Mouse (Mus musculus): ENCODE results near the gene Arl2bp.

Arl2bp gene

DNA sequence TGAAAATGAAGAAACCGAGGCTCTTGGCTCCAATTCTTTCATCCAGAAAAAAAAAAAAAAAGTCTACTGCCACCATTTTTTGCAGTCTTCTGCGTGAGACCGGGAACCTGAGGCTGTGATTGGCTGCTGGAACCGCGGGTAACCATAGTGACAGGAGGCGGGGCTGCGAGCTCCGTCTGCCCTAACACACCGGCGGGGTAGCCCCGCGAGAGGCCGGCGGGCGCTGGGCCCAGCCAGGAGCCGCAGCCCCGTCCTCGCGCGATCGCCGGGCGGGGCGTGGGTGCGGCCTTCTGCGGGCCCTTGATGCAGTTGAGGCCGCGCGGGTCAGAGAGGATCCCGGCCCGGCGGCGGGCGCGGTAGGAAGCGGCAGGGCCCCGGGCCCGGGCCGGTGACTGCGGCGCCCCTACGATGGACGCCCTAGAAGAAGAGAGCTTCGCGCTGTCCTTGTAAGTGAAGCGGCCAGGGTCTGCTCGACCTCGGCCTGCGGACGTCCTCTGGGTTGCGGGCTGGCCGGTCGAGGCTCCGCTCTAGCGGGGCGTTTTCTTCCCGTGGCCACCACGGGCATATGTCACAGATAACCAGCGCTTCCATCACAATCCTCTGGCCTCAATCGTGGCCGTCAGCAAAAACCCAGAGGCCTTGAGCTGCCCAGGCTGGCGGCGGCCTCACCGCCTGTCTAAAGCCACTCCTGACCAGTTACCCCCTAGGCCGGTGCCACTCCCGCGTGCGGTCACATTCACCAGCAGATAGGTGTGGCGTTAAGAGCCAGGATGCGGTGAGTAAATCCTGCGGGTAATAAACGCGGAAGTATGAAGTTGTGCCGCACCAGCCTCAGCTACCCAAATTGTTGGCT, at the start of gene Arl2bp:
TSS of gene Arl2bp (plus strand) at position 145 of the 853 bp plus-strand sequence.
- peak; percentile 95 for DNase-seq (ENCODE audit: low spot score in 2 of 2)

DNA sequence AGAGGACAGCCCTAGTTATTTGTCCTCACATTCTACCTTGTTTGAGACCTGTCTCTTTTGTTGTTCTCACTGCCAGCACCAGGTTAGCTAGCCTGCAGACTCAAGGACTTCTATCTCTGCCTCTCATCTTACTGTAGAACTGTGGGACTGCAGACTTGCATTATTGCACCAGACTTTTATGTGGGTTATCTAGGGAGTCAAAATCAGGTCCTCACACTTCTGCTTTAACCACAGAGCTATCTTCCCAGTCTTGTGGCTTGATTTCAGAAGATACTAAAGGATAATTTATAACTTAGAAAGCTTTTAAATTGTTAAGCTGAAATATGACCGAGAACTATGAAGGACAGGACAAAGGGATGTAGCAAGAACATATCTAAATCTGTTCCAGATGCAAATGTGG, 41.5 kb upstream of the Arl2bp start:
- DNase-seq (ENCODE audit: low spot score in 2 of 2): no peak

DNA sequence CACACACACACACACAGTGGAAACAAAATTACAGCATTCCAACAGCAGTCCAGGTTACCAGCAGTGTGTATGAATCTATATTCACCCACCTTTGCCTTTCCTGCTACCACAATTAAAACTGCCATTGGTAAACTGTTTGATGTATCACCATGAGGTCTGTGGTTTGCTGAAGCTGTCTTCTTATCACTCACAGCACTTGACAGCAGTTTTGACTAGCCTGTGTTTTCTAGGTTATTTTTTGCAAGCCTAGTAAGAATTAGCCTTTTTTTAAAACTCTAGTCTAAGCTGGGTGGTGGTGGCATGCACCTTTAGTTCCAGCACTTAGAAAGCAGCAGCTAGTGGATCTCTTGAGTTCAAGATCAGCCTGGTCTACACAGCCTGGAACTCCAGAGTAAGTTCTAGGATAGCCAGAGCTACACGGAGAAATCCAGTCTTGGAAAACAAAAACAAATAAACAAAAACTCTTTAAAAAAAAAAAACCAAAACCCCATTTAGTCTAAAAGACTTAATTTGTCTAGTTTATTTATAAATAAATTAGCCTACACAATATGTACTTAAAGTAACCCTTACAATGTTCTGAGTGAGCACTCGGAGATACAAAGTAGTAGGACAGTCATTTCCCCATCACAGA, 32.7 kb upstream of the Arl2bp start:
- no peak for DNase-seq (ENCODE audit: low spot score in 2 of 2)

DNA sequence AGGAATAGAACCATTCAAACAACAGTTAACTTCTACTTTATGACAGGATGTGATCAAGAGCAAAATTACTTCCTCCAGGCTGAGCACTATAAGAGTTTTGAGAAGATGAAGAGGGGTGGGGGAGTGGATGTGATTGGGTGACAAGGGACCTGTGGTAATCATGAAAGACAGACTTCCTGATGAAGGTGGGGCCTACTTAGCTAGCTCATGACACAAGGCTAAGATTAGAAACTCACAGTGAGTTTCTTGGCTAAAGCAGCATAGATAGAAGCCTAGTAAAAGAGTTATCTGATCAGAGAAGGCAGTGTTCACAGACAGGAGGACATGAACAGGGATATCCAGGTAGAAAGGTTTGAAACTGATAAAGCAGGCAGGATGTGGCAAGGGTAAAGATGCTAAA, 32.2 kb upstream of the Arl2bp start:
- no peak for DNase-seq (ENCODE audit: low spot score in 2 of 2)

DNA sequence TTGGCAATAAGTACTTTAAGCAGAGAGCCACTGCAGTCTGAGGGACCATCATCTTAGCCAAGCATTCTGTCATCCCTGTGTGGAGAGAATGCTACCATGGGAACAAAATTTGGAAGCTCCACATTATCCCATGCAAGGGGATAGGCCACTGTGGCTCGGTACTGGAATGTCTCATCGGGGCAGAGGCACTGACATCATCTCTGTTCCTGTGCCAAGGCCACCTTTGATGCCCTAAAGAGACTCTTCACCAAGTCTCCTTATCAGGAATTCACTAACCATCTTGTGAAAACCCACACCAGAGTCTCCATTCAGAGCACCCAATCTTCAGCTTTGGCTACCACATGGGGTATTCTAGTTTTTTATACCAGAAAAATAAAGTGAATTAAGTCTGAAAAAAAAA, 25.2 kb upstream of the Arl2bp start:
- no peak for DNase-seq (ENCODE audit: low spot score in 2 of 2)

DNA sequence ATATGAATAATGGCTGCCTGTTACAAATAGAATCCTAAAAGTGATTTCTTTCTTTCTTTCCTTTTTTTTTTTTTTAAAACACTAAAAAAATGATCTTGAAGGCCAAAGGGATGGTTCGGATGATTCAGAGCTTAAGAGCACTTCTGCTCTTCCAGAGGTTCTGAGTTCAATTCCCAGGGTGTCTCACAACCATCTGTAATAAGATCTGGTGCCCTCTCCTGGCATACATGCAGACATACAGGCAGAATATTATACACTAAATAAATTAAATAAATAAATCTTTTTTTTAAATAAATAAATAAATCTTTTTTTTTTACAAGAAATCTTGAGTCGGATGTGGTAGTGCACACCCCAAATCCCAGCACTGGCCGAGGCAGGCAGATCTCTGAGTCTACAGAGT, 24.5 kb upstream of the Arl2bp start:
- DNase-seq (ENCODE audit: low spot score in 2 of 2): no peak

DNA sequence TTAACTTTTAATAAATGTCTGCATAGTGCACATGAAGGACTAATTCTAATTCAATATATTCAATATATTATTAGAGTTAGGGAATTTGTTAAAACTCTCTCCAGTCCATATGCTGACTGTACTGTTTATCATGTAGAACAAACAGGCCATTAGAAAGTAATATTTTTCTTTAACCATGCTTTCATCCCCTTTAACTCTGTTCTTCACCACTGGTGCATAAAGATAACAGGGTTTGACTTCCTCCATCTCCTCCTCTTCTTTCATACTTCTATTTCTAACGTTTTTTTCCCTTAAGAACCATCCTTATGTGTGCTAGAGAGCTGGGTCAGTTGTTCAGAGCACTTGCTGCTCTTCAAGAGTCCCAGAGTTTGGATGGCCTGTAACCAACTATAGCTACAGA, 21.2 kb upstream of the Arl2bp start:
- no peak for DNase-seq (ENCODE audit: low spot score in 2 of 2)

DNA sequence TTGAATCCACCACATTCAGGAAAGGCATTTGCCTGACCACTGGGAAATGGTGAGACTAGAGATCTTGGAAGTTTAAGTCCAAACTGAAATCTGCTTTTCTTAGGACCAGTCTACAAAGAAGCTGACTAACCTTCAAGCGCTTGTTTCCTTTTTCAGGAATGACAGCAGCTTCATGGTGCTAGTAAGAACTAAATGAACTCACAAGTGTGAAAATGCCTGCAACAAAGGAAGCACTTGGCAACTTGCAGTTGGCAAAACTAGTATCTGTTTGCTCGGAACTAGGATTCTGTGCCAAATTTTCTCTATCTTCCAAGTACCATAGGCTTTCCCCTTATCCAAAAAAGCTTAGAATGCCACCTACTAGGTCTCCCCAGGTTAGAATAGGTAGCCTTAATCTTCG, 20.2 kb upstream of the Arl2bp start:
- DNase-seq (ENCODE audit: low spot score in 2 of 2): no peak

DNA sequence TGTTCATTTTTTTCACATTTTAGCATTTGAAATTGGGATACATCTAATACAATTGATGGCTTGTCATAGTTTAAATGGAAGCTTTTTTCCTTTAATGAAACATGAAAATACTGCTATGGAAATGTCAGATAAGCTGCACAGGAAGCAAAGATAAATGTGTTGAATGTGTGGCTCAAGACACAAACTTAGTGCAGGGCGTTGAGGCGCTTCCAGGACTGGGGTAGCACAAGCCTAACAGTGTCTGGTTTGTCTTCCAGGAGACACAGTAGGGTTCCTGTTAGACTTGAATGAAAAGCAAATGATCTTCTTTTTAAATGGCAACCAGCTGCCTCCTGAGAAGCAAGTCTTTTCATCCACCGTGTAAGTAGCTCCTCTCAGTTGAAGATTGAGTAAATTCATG, 16.9 kb upstream of the Arl2bp start:
- no peak for DNase-seq (ENCODE audit: low spot score in 2 of 2)

DNA sequence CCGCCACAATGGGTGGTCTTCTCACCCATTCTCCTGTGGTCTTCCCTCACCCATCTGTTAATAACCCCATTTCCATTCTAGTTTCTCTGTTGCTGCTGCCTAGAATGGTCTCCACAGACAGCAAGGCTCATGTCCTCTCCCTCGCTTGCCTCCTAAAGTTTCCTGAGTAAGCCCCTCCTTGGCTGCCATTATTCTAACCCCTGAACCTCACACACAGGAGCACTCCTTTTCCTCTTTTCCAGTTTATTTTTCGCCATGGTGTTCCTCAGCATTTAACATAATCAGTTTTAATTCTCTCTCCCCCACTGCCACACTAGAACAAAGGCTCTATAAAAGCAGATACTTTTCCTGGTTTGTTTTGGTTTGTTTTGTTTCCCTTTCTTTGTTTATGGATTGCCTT, 13.4 kb upstream of the Arl2bp start:
- DNase-seq (ENCODE audit: low spot score in 2 of 2): no peak

DNA sequence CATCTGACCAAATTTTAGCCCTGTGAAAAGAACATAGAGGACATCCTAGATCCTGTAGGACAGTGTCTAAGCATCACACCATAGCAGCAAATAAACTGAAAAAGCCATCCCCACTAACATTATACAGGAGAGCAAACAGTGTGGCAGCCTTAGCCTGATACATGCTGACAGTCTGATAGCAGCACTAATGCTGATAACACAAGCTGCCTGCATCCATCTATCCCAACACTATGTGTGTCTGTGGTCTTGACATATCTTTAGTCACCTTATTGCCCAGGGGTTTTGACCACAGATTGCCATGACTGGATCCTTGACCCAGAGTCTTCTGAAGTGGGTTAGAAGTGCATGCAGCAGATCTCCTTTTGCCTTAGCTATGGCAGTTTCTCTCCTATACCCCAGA, 11.4 kb upstream of the Arl2bp start:
- DNase-seq (ENCODE audit: low spot score in 2 of 2): no peak

DNA sequence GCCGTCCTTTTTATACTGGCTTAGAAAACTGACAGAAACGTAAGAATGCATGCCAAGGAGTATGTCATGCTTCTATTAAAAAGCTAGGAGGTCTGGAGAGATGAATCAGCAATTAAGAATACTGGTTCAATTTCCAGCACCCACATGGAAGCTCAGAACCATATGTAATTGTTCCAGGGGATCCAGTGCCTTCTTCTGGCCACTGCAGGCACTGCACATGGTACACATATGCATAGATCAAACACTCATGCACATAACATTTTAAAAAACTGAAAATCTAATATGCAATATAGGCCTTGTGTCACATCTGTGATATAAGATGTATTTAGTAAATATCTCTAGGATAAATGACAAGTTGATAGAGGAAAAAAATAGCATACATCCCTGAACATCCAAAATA, 8.4 kb upstream of the Arl2bp start:
- DNase-seq (ENCODE audit: low spot score in 2 of 2): no peak

DNA sequence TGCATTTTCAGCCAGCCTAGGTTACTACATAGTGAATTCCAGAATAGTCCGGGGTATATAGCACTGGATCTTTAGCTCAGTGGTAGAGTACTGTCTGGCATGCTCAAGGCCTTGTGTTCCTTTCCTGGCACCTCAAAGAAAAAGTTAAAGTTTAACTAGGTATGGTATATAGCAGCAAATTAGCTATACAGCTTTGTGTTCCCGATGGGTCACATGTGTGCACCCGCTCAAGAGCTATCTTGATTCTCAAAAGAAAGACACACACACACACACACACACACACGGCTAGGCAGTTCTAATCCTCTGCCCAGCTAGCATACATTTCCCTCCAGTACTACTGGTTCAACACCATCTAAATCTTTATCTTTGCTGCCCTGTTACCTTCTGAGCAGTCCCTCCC, 6.0 kb upstream of the Arl2bp start:
- DNase-seq (ENCODE audit: low spot score in 2 of 2): no peak

DNA sequence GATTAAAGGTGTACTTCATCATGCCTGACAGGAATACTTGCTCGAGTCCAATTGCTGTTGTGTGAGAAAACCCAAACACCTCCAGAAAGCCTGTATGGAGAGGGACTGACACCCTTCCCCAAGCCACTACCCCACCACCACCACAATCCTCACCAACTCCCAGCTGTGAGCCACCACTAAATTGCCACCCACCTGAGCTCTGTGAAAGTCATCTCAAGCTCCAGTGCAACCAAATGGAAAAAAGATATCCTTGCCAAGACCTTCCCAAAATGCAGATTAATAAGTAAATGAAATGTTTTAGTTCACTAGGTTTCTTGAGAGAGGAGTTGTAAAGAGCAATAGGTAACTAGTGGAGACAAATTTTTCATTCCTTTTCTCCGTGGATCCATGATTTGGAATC, 1.7 kb upstream of the Arl2bp start:
- DNase-seq (ENCODE audit: low spot score in 2 of 2): no peak

DNA sequence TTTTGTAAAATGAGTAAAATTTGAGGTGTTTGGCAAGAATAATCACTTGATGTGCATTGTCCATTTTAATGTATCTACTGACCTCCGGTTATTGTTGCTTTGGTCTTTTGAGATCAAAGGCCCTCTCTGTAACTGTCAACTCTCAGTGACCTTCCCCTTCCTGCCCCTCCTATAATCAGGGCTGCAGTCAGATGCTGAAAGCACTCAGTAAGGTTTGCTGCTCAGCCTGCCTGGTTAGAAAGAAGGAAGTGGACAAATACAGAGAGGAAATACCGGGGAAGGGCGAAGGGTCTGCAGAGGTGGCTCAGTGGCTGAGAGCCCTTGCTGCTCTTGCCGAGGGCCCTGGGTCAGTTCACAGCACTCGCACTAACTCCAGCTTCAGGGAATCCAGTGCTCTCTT, 8.0 kb downstream of the Arl2bp start:
- DNase-seq (ENCODE audit: low spot score in 2 of 2): peak in 1 of 2 experiments; percentile 23

DNA sequence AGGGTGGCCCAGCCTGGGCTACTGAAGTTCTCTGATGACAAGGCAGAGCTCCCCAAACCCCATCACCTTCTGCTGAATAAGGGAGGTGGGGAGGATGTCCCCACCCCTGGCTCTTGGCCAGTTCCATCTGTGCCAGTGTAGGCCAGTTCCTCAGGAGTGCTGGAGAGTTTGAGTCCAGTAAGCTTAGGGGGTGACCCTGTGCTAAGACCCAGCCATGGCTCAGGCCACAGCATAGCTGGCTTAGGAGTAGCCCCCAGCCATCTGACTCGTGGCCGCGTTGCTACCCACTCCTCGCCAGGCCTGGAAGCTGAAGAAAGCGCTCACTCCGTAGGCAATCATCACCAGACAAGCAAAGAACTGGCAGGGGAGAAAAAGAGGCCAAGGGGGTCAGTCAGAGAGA, 9.5 kb downstream of the Arl2bp start:
- DNase-seq (ENCODE audit: low spot score in 2 of 2): no peak

DNA sequence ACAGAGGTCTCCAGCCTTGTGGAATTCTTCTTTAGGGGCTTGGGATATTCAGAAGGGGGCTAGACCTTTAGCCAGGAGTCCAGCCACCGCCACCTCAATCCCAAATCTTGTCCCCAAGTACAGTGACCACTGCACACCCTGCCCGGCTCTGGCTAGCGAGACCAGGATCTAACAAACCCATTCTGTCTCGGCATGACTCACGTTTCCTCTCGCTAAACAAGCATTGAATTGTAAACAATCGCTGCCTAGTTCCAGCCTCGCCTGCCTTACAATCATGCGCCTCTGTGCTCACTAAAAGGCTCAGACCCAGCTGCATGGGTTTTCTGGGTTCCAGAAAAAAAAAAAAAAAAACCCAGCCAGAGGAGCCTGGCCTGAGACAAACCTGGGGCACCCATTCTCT, 12.2 kb downstream of the Arl2bp start:
- DNase-seq (ENCODE audit: low spot score in 2 of 2): peak in 1 of 2 experiments; percentile 20

DNA sequence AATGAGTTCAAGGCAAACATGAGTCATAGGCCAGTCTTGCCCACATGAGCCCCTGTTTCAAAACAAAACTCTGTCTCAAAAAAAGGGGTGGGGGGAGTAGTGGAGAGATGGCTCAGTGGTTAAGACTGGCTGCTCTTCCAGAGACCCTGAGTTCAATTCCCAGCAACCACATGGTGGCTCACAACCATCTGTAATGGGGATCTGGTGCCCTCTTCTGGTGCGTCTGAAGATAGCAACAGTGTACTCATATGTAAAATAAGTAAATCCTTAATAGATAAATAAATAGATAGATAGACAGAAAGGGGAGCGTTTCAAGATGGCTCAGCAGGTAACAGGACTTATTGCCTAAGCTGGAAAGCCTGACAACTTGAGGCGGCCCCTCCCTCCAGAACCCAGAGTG, 14.0 kb downstream of the Arl2bp start:
- DNase-seq (ENCODE audit: low spot score in 2 of 2): no peak

DNA sequence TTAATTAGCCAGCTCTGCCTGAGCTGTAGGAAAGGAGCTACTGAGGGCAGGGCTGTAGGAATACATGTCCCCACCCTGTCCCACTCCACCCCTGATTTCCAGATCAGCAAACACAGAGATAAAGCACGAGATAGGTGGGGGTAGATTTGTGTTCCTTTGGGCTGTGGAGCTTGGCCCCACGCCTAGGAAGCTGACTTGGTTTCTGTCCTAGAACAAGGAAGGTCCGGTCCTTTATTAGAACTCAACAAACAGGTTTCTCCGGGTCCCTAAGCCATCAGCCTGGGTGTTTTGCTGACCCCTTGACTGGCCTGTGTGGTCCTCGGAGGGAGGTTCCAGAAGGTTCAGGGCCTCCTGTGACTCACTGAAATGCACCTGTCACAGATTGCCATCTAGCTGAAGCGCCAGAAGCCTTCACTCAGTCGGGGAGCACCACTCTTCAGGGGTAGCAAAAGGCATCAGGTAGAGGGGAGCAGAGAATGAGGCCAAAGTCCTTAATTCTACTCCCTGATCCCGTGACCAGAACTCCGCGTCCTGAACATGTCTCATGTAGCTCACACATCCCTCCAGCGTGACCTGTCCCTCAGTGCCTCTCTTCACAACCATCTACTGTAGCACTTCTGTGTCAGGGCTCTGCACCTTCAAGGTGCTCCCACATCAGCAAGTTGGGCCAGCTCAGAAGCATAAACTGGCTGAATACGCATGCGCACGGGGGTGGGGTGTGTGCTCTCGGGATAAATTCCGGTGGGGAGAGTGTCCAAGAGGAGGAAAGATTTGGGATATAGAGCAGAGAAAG, 16.5 kb downstream of the Arl2bp start:
- DNase-seq (ENCODE audit: low spot score in 2 of 2): no peak

DNA sequence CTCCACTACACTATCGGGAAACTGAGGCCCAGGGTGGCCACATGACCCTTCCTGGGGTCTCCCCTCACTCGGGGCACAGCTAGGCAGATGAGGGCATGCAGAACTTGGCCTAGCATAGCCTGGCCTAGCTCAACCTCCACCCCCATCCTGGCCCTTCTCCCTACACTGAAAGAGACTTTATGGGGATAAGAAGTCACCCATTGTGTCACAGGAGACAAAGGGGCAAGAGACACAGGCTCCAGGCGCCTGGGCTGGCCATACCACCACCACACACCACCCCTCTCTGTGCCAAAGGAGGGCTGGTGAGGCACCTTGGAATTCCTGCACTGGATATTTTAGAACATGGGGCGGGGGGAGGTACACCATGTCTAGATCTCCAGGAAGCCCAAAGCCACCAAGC, 17.9 kb downstream of the Arl2bp start:
- DNase-seq (ENCODE audit: low spot score in 2 of 2): no peak

DNA sequence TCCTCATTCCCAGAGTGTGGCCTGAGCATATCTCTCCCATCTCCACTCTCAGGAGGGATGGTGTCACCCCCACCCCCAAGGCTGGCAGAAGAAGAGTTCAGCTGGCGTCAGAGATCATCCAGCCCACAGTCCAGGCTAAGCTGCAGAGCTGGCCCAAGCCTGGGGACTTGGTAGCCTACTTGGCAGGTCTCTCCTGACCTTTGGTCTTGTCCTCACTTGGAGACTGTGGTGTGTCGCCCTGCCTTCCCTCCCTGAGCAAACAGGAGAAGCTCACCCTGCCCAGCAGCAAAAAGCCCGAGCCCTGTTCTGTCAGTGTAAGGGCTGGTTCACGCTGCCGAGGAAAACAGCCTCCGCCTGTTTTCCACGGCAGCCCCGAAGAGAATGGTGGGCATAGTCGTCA, 19.6 kb downstream of the Arl2bp start:
- DNase-seq (ENCODE audit: low spot score in 2 of 2): no peak

DNA sequence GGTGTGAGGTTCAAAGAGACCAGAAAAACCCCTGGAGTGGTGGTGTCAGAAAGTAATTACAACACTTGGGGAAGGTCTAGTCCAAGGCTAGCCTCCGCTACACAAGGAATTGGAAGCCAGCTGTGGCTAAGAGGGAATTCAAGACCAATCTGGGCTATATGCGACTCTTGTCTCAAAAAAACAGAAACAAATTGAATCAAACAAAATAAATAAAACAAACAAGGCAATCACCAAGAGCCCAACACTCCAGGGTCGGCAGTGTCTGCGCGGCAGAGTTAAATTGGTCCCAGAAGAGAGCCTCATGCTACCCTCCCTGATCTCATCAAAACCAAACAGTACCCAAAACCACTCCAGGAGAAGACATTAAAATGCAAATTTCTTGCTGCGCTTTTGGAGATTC, 28.3 kb downstream of the Arl2bp start:
- DNase-seq (ENCODE audit: low spot score in 2 of 2): no peak

All from heart, adult 9 months (tissue).